Mouse (Mus musculus) liver, embryonic 14.5 days (tissue): ENCODE measurements around the gene Brwd1.
"Not testable (repeated sequence)": the region's sequence is repeated elsewhere in the genome, so short reads cannot be mapped to it uniquely, and the experiment has no call there.

Experiments
- CTCF ChIP-seq: IDR thresholded peaks from 2 replicates; pipeline ENCODE4 v1.5.1; 2016; ENCODE audit warnings: antibody characterized with exemption, low read depth, control low read depth
- EP300 ChIP-seq: IDR thresholded peaks from 2 replicates; pipeline ENCODE4 v1.6.1; 2016; ENCODE audit warnings: antibody characterized with exemption, low read depth

- not testable (repeated sequence) for TF ChIP-seq CTCF, EP300
These were observed 73.2 kb downstream of the Brwd1 start for GRCm38 (mm10) chr16:96009124-96009523.
